Comparison of ENCODE assay signal across 21 mouse cellular contexts in the genomic region with DNA sequence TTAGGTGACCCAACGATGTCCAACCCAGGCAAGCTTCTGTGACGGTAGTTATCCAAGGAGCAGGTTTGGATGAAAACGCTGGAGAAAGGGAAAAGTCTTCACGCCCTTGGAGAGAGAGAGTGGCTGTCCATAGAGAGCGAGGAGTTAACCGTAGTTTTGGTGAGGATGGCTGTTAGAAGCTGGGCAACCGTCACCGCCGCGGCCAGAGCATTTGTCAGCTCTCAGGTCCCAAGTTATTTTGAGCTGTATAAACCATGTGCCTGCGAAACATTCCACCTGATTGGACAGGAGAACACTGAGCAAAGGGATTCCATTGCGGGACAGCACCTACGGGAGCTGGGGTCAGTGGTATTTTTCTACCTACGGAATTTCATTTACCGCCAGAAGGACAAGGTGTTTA. TPM values are rescaled to one million over a fixed set of nuclear protein-coding genes. Genes with fewer than 3 reads are reported as not detected.
DNase-seq lines count a peak whose midpoint lies in the region; ATAC-seq and TF ChIP-seq lines count a peak whose summit lies in the region.
"Had no signal": no experiment of that assay in that cellular context is flagged by ENCODE, and none has a peak within 500 bp of the region (broad histone marks: within the 10 kb centered on the region; RNA-seq: fewer than 3 reads in every experiment).

Gene Mypn (minus strand): TSS at position 225 of the 400 bp plus-strand sequence.

- ATAC-seq in heart, embryonic 16.5 days (replicated peaks; ENCODE audit: extremely low read depth, insufficient read depth, low FRiP score), result peak; percentile 89
- ATAC-seq: forebrain, embryonic 16.5 days had no signal

- peak within 1 kb of the TSS; percentile 64 for H3K9ac ChIP-seq in heart, adult 2 months (ENCODE audit: low read depth, low read length)
- H3K9ac ChIP-seq in heart, embryonic 16.5 days (ENCODE audit: low read length), result peak within 1 kb of the TSS; percentile 68
- H3K9ac ChIP-seq: limb, embryonic 13.5 days; liver, embryonic 15.5 days had no signal

- peak within 1 kb of the TSS; percentile 83 for H3K27ac ChIP-seq in heart, adult 2 months
- H3K27ac ChIP-seq in heart, embryonic 16.5 days (ENCODE audit: low read length), result peak within 1 kb of the TSS; percentile 82
- H3K27ac ChIP-seq in hindbrain, embryonic 10.5 days, result no peak within 1 kb of the TSS
- H3K27ac ChIP-seq: left cerebral cortex, adult 2 months; limb, embryonic 13.5 days; liver, embryonic 15.5 days had no signal

- intact Hi-C loops in heart, adult 2 months (cut with DNase I), result no loop called here

- TF ChIP-seq EP300 in heart, adult 2 months (IDR thresholded peaks at IDR 0.05; ENCODE audit: insufficient read depth, low read depth, low read length), result 0 out of 2 replicates have a peak, but pooled peaks have one; percentile 39

- peak within 1 kb of the TSS; percentile 41 for H3K4me3 ChIP-seq in heart, adult 2 months
- peak within 1 kb of the TSS; percentile 50 for H3K4me3 ChIP-seq in heart, embryonic 16.5 days (ENCODE audit: low read length)
- no peak within 1 kb of the TSS for H3K4me3 ChIP-seq in hindbrain, embryonic 10.5 days
- H3K4me3 ChIP-seq: erythroblast, embryonic 14.5 days; left cerebral cortex, adult 2 months; limb, embryonic 13.5 days; liver, embryonic 15.5 days had no signal

- H3K27me3 ChIP-seq in heart, adult 2 months (ENCODE audit: control insufficient read depth, insufficient read depth, low read length), result no peaks in the 10 kb centered on the region
- no peaks in the 10 kb centered on the region for H3K27me3 ChIP-seq in heart, embryonic 16.5 days (ENCODE audit: control insufficient read depth, insufficient read depth, low read length)
- H3K27me3 ChIP-seq in hindbrain, embryonic 10.5 days (ENCODE audit: insufficient read depth, poor library complexity, severe bottlenecking), result no peaks in the 10 kb centered on the region
- H3K27me3 ChIP-seq: limb, embryonic 13.5 days; liver, embryonic 15.5 days had no signal

- peak; percentile 83 for TF ChIP-seq POLR2A in heart, adult 2 months (IDR thresholded peaks at IDR 0.05; ENCODE audit: insufficient read depth, low read depth, low read length)

- H3K79me2 ChIP-seq in heart, adult 2 months (replicated peaks; ENCODE audit: control insufficient read depth, insufficient read depth, low read length), result no peaks in the 10 kb centered on the region

- no peak for TF ChIP-seq CTCF in heart, adult 2 months (IDR thresholded peaks at IDR 0.05)

- peaks cover 6% of the 10 kb centered on the region for H3K36me3 ChIP-seq in heart, adult 2 months (ENCODE audit: control insufficient read depth, insufficient read depth, low read length)
- H3K36me3 ChIP-seq in heart, embryonic 16.5 days (ENCODE audit: control insufficient read depth, insufficient read depth), result peaks cover 2% of the 10 kb centered on the region; the same call in 1 of the 2 replicates
- H3K36me3 ChIP-seq in hindbrain, embryonic 10.5 days, result no peaks in the 10 kb centered on the region
- H3K36me3 ChIP-seq: limb, embryonic 13.5 days; liver, embryonic 15.5 days had no signal

- WGBS in heart, adult 2 months, result 66% methylated on average over 15 of the region's 15 CpGs
- WGBS in heart, embryonic 16.5 days, result 51% methylated on average over 15 of the region's 15 CpGs
- 90% methylated on average over 15 of the region's 15 CpGs for WGBS in hindbrain, embryonic 10.5 days

- peak; percentile 57 to 71 for DNase-seq in gastrocnemius, adult 8-10 months (ENCODE audit: low spot score in 2 of 2)
- DNase-seq in heart, adult 2 months, result peak; percentile 42 to 65
- peak; percentile 87 for DNase-seq in skeletal muscle tissue, adult 2 months (ENCODE audit: low read depth, low spot score)
- no peak for DNase-seq in layer of hippocampus, postnatal 36 days
- DNase-seq in hindbrain, embryonic 10.5 days (ENCODE audit: low spot score), result no peak
- DNase-seq in thymus, postnatal 25 days, result no peak
- DNase-seq: adrenal gland, postnatal 14 days; cerebellum, adult 9-11 months; kidney, adult 9 months; lung, postnatal 10 days; thymus, postnatal 14 days had no signal

- no peaks in the 10 kb centered on the region for H3K4me1 ChIP-seq in heart, adult 2 months (ENCODE audit: control insufficient read depth, insufficient read depth, low read length)
- H3K4me1 ChIP-seq in heart, embryonic 16.5 days (ENCODE audit: control insufficient read depth, insufficient read depth, low read length), result peaks cover 7% of the 10 kb centered on the region; the same call in 1 of the 2 replicates
- H3K4me1 ChIP-seq in hindbrain, embryonic 10.5 days (replicated peaks), result no peaks in the 10 kb centered on the region
- H3K4me1 ChIP-seq: limb, embryonic 13.5 days had no signal

- H3K4me2 ChIP-seq in heart, embryonic 16.5 days (ENCODE audit: low read depth, low read length), result peak within 1 kb of the TSS; percentile 59
- H3K4me2 ChIP-seq: limb, embryonic 13.5 days; liver, embryonic 15.5 days had no signal

- no peaks in the 10 kb centered on the region for H3K9me3 ChIP-seq in heart, embryonic 16.5 days (replicated peaks; ENCODE audit: control insufficient read depth, low read length)
- H3K9me3 ChIP-seq in hindbrain, embryonic 10.5 days, result no peaks in the 10 kb centered on the region
- H3K9me3 ChIP-seq: limb, embryonic 13.5 days; liver, embryonic 15.5 days had no signal

RNA-seq across cellular contexts. Expression of gene Mypn, which starts in this region (rescaled TPM):
- total RNA-seq in gastrocnemius, adult 8-10 months (2022), result 100 to 1,000 TPM; 285 to 333 (median 306) TPM
- total RNA-seq in heart, adult 2 months (2021), result 100 to 1,000 TPM in 1 of 2 experiments, 10 to 100 TPM in 1; 96.6 to 110 TPM
- 32.1 and 43.5 TPM in 2 replicates for polyA plus RNA-seq in heart, adult 2 months (2012; rRNA removed)
- 12.3 and 14.4 TPM in 2 replicates for polyA plus RNA-seq in heart, embryonic 16.5 days (2015; fragmentation: Nextera tagmentation; extraction: Ambion mirVana)
- total RNA-seq in layer of hippocampus, postnatal 36 days (2021), result 1 to 10 TPM; 1.4 to 2.1 TPM
- 0.09 and 0.10 TPM in 2 replicates for polyA plus RNA-seq in hindbrain, embryonic 10.5 days (2016; fragmentation: Nextera tagmentation; extraction: Ambion mirVana)
- total RNA-seq: granulocyte monocyte progenitor cell, adult 5-6 weeks; MEL; monocyte, adult 5-6 weeks had no signal
- polyA plus RNA-seq: erythroblast, embryonic 14.5 days; stomach, embryonic 14.5 days had no signal

Comparison
In these comparisons a context has a peak if more than half of its experiments do, and no peak if none do; other contexts are left out.
1. RNA of gene Mypn (total RNA-seq): 285 to 333 TPM in gastrocnemius, adult 8-10 months and 96.6 to 110 TPM in heart, adult 2 months; 1.4 to 2.1 TPM in layer of hippocampus, postnatal 36 days; every median in the first group is over 10 times any median in the second.
2. RNA of gene Mypn (polyA plus RNA-seq): 32.1 to 43.5 TPM in heart, adult 2 months and 12.3 to 14.4 TPM in heart, embryonic 16.5 days; 0.09 to 0.10 TPM in hindbrain, embryonic 10.5 days; every median in the first group is over 10 times any median in the second.
3. DNase-seq: peak in gastrocnemius, adult 8-10 months (2 of 2), heart, adult 2 months (2 of 2) and skeletal muscle tissue, adult 2 months (single experiment); none in layer of hippocampus, postnatal 36 days (0 of 2), hindbrain, embryonic 10.5 days (single experiment) and thymus, postnatal 25 days (single experiment).